Mouse (Mus musculus): ENCODE data around the gene Eps8l1. TPM values are rescaled to one million over a fixed set of nuclear protein-coding genes. Genes with fewer than 3 reads are reported as not detected.
"Not testable (repeated sequence)": the region's sequence is repeated elsewhere in the genome, so short reads cannot be mapped to it uniquely, and the experiment has no call there.

Eps8l1 gene
- 7.1 and 8.6 TPM in 2 replicates for polyA plus RNA-seq (2016; fragmentation: Nextera tagmentation; extraction: Ambion mirVana)

- Histone ChIP-seq H3K4me2 (replicated peaks) (peak within 1 kb of the TSS; percentile 42), H3K9ac (no peak within 1 kb of the TSS), H3K27me3 (no peaks in the 10 kb centered on the region), H3K36me3 (no peaks in the 10 kb centered on the region), H3K4me1 (no peaks in the 10 kb centered on the region), H3K9me3 (replicated peaks) (no peaks in the 10 kb centered on the region), H3K27ac (no peak within 1 kb of the TSS), H3K4me3 (peak within 1 kb of the TSS; percentile 15; the same call in 1 of the 2 replicates)
- peak; percentile 50 for ATAC-seq (ENCODE audit: low FRiP score)
- WGBS, result 76% methylated on average over 14 of the region's 16 CpGs
Observed at GRCm38 (mm10) chr7:4460576-4461434, at the start of gene Eps8l1. Eps8l1 (plus strand) TSS chr7:4460674.

DNA sequence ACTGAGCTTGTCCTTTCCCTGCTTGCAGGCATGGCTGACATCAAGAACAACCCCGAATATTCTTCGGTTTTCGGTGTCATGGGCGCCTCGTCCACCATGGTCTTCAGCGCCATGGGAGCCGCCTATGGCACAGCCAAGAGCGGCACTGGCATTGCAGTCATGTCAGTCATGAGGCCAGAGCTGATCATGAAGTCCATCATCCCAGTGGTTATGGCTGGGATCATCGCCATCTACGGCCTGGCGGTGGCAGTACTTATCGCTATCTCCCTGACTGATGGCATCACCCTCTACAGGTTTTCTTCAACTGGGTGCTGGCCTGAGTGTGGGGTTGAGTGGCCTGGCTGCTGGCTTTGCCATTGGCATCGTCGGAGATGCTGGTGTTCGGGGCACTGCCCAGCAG, 48.1 kb upstream of the Eps8l1 start:
- not testable (repeated sequence) for H3K4me3 ChIP-seq; H3K4me1 ChIP-seq; ATAC-seq (ENCODE audit: low FRiP score); H3K4me2 ChIP-seq (replicated peaks); H3K9ac ChIP-seq; H3K27ac ChIP-seq; H3K27me3 ChIP-seq; H3K9me3 ChIP-seq (replicated peaks); H3K36me3 ChIP-seq
- WGBS, result 97% methylated on average over 15 of the region's 15 CpGs

GRCm38 (mm10) chr7:4419681-4420080, 40.8 kb upstream of the Eps8l1 start:
- Histone ChIP-seq H3K27me3 (no peaks in the 10 kb centered on the region), H3K4me3 (no peak overlapping the region), H3K9me3 (replicated peaks) (no peaks in the 10 kb centered on the region), H3K36me3 (peaks cover 9% of the 10 kb centered on the region; the same call in 1 of the 2 replicates), H3K4me1 (no peaks in the 10 kb centered on the region), H3K9ac (no peak overlapping the region), H3K27ac (no peak overlapping the region), H3K4me2 (replicated peaks) (no peak overlapping the region)
- no peak for ATAC-seq (ENCODE audit: low FRiP score)
- 79% methylated on average over 6 of the region's 6 CpGs for WGBS

DNA sequence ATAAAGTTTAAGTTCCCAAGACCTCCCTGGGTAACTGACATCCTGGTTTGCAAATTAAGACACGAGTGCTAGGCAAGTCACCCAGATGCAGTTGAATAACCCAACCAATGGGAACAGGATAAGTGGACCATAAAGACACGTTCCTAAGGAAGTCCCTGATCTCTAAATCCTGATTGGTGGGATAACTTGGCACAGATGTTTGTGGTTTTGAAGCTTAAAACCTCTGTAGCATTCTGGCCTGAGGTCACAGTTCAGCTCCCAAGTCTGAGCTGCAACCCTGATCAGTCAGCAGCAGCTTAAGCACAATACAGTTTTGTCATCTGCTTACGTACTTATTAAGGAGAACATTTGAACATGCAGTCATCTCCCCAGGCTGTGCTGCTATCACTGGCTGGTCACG, 40.2 kb upstream of the Eps8l1 start:
- no peaks in the 10 kb centered on the region for H3K9me3 ChIP-seq (replicated peaks)
- H3K36me3 ChIP-seq, result peaks cover 13% of the 10 kb centered on the region; the same call in 1 of the 2 replicates
- no peak overlapping the region for H3K4me3 ChIP-seq
- no peak overlapping the region for H3K27ac ChIP-seq
- H3K9ac ChIP-seq, result no peak overlapping the region
- H3K4me1 ChIP-seq, result no peaks in the 10 kb centered on the region
- no peak for ATAC-seq (ENCODE audit: low FRiP score)
- WGBS, result 70% methylated on average over 4 of the region's 4 CpGs
- H3K4me2 ChIP-seq (replicated peaks), result no peak overlapping the region
- no peaks in the 10 kb centered on the region for H3K27me3 ChIP-seq

- Histone ChIP-seq H3K4me1 (no peaks in the 10 kb centered on the region), H3K36me3 (peaks cover 62% of the 10 kb centered on the region), H3K9ac (no peak overlapping the region)
Observed at GRCm38 (mm10) chr7:4427161-4427912, 33.1 kb upstream of the Eps8l1 start.

DNA sequence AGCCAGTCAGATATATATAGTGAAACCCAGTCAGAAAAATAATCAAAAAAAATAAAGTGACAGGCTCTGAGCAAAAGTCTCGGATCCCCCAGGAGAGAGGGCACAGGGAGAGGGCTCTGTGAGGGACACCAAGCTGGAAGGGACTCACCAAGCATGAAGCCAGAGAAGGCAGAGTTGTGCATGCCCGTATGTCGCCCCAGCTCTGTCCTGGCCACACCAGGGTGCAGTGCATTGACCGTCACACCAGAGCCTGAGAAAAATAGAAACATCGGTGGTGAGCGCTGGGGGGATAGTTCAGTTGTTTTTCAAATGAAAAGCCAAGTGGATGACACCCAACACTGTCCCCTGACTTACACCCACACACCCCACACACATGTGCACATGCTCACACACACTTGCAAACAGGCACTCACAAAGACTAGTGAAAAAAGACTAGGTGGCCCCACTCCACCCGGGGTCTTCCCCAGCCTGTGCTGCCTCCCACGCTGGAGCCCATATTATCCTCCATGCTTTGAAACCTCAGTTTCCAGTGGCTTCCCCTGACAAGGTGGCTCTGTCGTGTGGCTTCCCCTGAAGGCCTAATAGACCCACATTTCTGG, 30.1 kb upstream of the Eps8l1 start:
- H3K4me3 ChIP-seq, result no peak overlapping the region
- H3K4me1 ChIP-seq, result no peaks in the 10 kb centered on the region
- H3K27ac ChIP-seq, result no peak overlapping the region
- ATAC-seq (ENCODE audit: low FRiP score), result no peak
- no peaks in the 10 kb centered on the region for H3K27me3 ChIP-seq
- 92% methylated on average over 9 of the region's 9 CpGs for WGBS
- peaks cover 75% of the 10 kb centered on the region for H3K36me3 ChIP-seq
- H3K9ac ChIP-seq, result no peak overlapping the region
- no peak overlapping the region for H3K4me2 ChIP-seq (replicated peaks)
- H3K9me3 ChIP-seq (replicated peaks), result no peaks in the 10 kb centered on the region

More at GRCm38 (mm10) chr7:4427161-4427912, 33.1 kb upstream of the Eps8l1 start:
- ATAC-seq (ENCODE audit: low FRiP score), result peak; percentile 92
- no peaks in the 10 kb centered on the region for H3K9me3 ChIP-seq (replicated peaks)
- WGBS, result 74% methylated on average over 7 of the region's 7 CpGs
- no peak overlapping the region for H3K4me3 ChIP-seq
- H3K27ac ChIP-seq, result no peak overlapping the region
- H3K4me2 ChIP-seq (replicated peaks), result no peak overlapping the region
- no peaks in the 10 kb centered on the region for H3K27me3 ChIP-seq

GRCm38 (mm10) chr7:4431548-4431947, 28.9 kb upstream of the Eps8l1 start:
- no peak overlapping the region for H3K4me3 ChIP-seq
- peaks cover 75% of the 10 kb centered on the region for H3K36me3 ChIP-seq
- H3K9ac ChIP-seq, result no peak overlapping the region
- no peak overlapping the region for H3K27ac ChIP-seq
- WGBS, result 84% methylated on average over 6 of the region's 6 CpGs
- no peaks in the 10 kb centered on the region for H3K27me3 ChIP-seq
- H3K9me3 ChIP-seq (replicated peaks), result no peaks in the 10 kb centered on the region
- H3K4me1 ChIP-seq, result no peaks in the 10 kb centered on the region
- H3K4me2 ChIP-seq (replicated peaks), result no peak overlapping the region
- ATAC-seq (ENCODE audit: low FRiP score), result no peak

DNA sequence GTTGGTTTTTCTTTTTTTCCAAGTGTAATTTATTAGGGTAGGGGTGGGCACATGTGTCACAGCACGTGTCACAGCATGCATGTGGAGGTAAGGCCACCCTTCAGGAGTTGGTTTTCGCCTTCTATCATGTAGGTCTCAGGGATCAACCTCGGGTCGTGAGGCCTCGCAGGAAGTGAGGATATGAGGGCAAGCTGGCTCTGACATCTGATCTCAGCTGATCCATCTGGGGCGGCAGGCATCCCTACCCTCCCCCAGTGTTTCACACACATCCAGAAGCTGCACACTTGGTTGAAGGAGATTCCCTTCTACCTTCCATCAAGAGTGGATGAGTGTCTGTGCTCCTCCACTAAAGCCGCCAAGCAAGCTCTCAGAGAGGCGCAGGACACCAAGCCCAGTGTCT, 28.4 kb upstream of the Eps8l1 start:
- peaks cover 80% of the 10 kb centered on the region for H3K36me3 ChIP-seq
- H3K4me2 ChIP-seq (replicated peaks), result no peak overlapping the region
- no peak for ATAC-seq (ENCODE audit: low FRiP score)
- no peaks in the 10 kb centered on the region for H3K9me3 ChIP-seq (replicated peaks)
- no peak overlapping the region for H3K27ac ChIP-seq
- H3K27me3 ChIP-seq, result no peaks in the 10 kb centered on the region
- H3K9ac ChIP-seq, result no peak overlapping the region
- WGBS, result 93% methylated on average over 8 of the region's 8 CpGs
- H3K4me1 ChIP-seq, result no peaks in the 10 kb centered on the region
- no peak overlapping the region for H3K4me3 ChIP-seq

GRCm38 (mm10) chr7:4437721-4438120, 22.8 kb upstream of the Eps8l1 start:
- H3K4me2 ChIP-seq (replicated peaks), result no peak overlapping the region
- H3K9ac ChIP-seq, result no peak overlapping the region
- peaks cover 85% of the 10 kb centered on the region for H3K36me3 ChIP-seq
- H3K4me3 ChIP-seq, result no peak overlapping the region
- WGBS, result 96% methylated on average over 2 of the region's 2 CpGs
- no peaks in the 10 kb centered on the region for H3K4me1 ChIP-seq
- H3K27ac ChIP-seq, result no peak overlapping the region
- ATAC-seq (ENCODE audit: low FRiP score), result no peak
- H3K27me3 ChIP-seq, result no peaks in the 10 kb centered on the region
- H3K9me3 ChIP-seq (replicated peaks), result no peaks in the 10 kb centered on the region

DNA sequence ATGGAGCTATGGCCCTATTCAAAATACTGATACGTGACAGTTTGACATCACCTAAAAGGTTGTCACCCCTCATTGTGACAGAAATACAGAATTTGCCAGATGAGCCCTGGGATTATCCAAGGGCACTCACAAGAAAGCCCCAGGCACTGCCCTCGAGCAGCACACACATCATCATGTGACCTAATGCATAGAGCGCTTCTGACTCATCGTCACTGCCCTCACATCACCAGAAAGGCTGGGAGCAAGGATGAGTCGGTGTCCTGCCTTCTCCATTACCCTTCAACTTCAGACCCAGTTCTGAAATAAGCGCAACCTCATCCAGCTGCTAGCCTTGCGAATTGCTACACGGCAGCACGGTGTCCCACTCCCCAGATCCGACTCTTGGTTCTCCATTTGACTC, 19.9 kb upstream of the Eps8l1 start:
- no peaks in the 10 kb centered on the region for H3K27me3 ChIP-seq
- H3K27ac ChIP-seq, result no peak overlapping the region
- H3K4me2 ChIP-seq (replicated peaks), result no peak overlapping the region
- peaks cover 68% of the 10 kb centered on the region for H3K36me3 ChIP-seq
- H3K9ac ChIP-seq, result no peak overlapping the region
- ATAC-seq (ENCODE audit: low FRiP score), result no peak
- H3K4me3 ChIP-seq, result no peak overlapping the region
- peaks cover 7% of the 10 kb centered on the region for H3K4me1 ChIP-seq
- H3K9me3 ChIP-seq (replicated peaks), result no peaks in the 10 kb centered on the region
- 95% methylated on average over 10 of the region's 10 CpGs for WGBS

DNA sequence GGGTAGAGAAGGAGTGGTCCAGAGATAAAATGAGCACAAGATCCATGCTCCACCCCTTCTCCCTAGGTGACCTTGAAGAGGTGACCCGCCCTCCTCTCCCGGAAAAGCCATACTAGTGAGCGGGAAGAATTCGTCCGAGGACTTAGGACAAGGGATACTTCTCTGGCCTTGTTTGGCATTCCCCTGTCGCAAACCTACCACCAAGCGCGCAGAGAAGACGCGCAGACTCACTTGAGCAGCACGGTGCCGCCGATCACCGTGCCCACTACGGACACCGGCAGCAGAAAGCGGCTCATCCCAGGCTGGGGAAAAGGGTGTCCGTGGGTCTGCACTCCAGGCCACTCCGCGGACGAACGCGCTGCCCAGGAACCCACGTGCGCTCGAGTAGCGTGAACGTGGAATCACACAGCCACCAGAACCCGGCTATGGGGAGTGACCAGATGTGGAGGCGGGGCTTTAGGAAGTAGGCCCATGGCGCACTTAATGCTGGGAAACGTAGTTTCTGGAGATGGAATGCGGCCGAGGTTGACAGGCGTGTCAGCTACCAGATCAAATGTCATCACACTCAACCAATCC, 15.2 kb upstream of the Eps8l1 start, which contains the start of gene Rdh13:
Gene Rdh13, minus strand, starts transcription at position 434 of the 576 bp plus-strand sequence.
- Histone ChIP-seq H3K27ac (peak within 1 kb of the TSS; percentile 78), H3K4me1 (peaks cover 7% of the 10 kb centered on the region), H3K9ac (peak within 1 kb of the TSS; percentile 80), H3K4me3 (peak within 1 kb of the TSS; percentile 75), H3K4me2 (replicated peaks) (peak within 1 kb of the TSS; percentile 75), H3K36me3 (peaks cover 33% of the 10 kb centered on the region), H3K9me3 (replicated peaks) (no peaks in the 10 kb centered on the region), H3K27me3 (no peaks in the 10 kb centered on the region; the same call in 1 of the 2 replicates)
- peak; percentile 92 for ATAC-seq (ENCODE audit: low FRiP score)
- under 1% methylated on average over 35 of the region's 35 CpGs for WGBS

DNA sequence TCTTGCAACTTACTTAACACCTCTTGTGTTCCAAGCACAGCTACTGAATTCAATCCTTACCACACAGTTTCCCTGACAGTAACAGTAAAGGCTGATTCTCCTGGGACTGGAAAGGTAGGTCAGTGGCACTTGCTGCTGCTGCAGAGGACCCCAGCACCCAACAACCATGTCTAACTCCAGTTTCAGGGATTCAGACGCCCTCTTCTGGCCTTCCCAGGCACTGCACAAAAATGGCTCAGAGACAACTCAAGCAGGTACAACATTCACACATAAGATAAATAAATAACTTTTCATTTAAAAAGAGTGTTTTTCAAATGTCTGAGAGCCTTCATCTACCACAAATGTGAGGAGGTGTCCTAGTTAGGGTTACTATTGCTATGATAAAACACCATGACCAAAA, 13.3 kb upstream of the Eps8l1 start:
- Histone ChIP-seq H3K4me1 (peaks cover 7% of the 10 kb centered on the region), H3K9me3 (replicated peaks) (no peaks in the 10 kb centered on the region), H3K4me2 (replicated peaks) (no peak overlapping the region), H3K27me3 (no peaks in the 10 kb centered on the region; the same call in 1 of the 2 replicates), H3K36me3 (peaks cover 15% of the 10 kb centered on the region), H3K27ac (no peak overlapping the region), H3K4me3 (no peak overlapping the region), H3K9ac (no peak overlapping the region)
- 0% methylated on average over 1 of the region's 1 CpGs for WGBS
- ATAC-seq (ENCODE audit: low FRiP score), result no peak

All from hindbrain, embryonic 12.5 days (tissue).